Mouse (Mus musculus) cerebellum, adult 11 months (tissue): Measurements from ENCODE around the gene Atp6v1g3.

Source experiments
- DNase-seq: peaks from one replicate; pipeline ENCODE4 v3.0.0; 2022

Atp6v1g3 gene

GRCm38 (mm10) chr1:138273438-138273837, at the start of gene Atp6v1g3:
Atp6v1g3 (plus strand) TSS chr1:138273738.
- no peak for DNase-seq

GRCm38 (mm10) chr1:138233051-138233450, 40.5 kb upstream of the Atp6v1g3 start:
- no peak for DNase-seq

GRCm38 (mm10) chr1:138237252-138237651, 36.3 kb upstream of the Atp6v1g3 start:
- no peak for DNase-seq

DNA sequence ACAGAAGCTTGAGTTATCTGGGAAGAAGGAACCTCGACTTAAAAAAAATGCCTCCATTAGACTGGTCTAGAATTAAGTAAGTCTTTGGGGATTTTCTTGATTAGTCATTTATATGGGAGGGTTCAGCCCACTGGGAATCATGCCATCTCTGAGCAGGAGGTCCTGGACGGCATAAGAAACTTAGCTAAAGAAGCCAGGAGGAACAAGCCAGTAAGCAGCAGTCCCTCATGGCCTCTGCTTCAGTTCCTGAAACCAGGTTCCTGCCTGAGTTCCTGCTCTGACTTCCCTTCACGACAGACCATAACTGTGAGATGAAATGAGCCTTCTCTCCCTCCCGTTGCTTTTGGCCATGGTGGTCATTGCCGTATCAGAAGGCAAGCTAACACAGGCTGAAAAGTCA, 29.6 kb upstream of the Atp6v1g3 start:
- no peak for DNase-seq

DNA sequence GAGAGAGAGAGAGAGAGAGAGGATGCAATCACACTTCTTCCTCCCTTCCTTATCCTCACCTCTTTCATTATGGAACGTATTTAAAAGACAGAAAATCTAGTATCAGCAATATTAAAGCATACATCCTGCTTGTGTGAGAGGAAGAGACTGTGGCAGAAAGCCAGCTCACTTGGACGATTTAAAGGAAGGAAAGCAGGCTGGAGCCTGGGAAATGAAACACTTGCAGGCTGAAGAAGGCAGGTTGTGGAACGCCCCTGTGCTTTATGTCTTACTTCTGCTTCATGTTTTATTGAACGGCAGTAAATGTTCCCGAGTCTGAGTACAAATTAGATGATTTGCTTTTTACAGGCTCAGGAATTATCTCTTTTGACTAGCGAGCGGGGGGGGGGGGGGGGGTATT, 29.1 kb upstream of the Atp6v1g3 start:
- no peak for DNase-seq

DNA sequence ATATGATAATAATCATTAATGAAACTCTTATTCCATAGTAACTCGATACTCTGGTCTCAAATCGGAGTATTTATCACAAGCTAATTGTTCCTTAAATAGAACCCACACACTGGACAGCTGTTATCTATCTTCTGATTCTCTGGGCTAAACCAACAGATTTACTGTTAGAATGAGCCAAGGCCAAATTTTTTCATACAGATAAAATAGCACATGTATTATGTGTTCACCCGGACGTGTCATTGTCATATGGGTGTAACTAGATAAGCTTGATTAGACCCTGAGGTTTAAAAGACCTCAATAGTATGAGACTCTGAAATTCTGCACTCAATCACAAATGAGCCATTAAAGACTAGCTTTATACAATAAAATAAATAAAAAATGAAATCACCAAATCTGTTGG, 28.4 kb upstream of the Atp6v1g3 start:
- no peak for DNase-seq

GRCm38 (mm10) chr1:138245533-138245932, 28.0 kb upstream of the Atp6v1g3 start:
- DNase-seq = no peak

DNA sequence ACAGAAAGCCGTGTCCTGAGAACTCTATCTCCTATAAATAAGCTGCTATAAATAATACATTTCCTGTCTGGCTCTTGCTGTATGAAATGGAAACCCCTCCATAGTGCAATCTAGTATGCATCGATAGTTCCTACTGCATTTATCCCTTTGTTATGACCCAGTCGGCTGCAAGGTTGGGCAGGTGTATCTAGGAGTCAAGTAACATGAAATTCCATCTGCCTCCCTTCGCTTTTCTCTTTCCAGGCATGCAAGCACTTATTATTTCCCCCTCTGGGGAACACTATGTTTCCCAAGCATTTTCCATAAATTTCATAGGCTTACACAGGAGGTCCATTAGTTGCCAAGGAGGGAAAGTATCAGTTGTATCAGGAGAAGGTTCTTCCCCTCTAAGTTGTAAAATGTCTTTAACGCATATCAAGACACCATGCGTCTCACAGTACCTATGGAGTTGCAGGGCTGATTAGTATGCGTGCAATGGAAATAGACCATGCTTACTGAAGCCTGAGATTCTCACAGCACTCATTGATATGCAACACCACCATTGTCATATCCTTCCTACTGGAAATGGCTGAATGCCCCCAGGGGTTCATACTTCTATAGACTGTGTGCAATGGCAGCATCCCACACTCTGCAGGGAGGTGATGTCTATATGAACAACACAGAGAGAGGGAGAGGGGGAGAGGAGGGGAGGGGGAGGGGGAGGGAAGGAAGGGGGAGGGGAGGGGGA, 26.9 kb upstream of the Atp6v1g3 start:
- DNase-seq = no peak

DNA sequence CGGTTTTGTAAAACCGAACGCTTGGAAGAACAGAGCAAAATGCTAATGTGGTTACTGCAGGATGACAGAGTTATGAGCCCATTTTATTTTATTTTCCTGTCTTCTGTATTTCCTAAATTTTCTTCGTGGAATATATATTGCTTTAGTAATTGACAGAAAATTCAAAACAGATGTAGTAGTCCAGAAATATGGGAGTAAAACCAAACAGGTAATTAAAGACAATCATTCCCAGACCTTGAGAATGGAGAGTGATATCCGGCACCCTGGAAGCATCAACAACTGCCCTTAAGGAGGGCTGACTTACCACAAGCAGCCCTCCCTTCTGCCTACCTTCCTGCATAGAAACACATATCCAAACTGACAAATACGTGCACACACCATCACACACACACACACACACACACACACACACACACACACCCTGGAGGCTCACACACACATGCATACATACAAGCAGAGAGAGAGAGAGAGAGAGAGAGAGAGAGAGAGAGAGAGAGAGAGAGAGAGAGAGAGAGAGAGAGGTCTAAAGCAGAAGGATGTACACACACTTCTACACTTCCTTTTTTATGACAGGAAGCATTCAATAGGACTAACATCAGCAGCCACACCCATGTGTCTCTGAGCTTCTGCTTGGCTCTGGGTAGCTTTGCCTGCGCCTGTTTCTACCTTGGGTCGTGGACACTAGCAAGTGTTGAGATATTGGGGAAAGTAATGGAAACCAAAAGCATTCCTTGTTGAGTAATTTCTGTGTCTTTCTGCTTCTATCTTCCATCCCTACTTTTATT, 25.6 kb upstream of the Atp6v1g3 start:
- no peak for DNase-seq

GRCm38 (mm10) chr1:138248770-138249169, 24.8 kb upstream of the Atp6v1g3 start:
- DNase-seq = no peak

DNA sequence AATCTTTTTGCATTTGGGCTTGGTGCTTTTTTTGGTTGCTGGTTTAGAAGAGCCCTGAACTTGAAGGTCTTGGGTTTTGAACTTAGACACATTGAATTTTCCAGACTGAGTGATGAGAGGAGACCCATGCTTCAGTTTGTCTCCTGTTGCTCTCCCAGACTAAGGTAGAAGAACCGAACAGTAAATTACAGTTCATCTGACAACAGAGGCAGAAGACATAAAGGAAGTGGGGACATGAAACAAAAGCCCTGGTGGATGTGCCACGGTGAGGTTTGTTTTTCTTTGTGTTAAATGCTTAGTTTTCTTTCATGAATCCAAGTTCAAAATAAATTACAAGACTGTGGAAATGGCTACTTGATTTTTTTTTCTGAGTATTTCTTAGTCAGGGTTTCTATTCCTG, 22.6 kb upstream of the Atp6v1g3 start:
- DNase-seq = no peak

GRCm38 (mm10) chr1:138256172-138256789, 17.3 kb upstream of the Atp6v1g3 start:
- no peak for DNase-seq

- DNase-seq = no peak
These were observed 14.8 kb upstream of the Atp6v1g3 start for GRCm38 (mm10) chr1:138258758-138259157.

DNA sequence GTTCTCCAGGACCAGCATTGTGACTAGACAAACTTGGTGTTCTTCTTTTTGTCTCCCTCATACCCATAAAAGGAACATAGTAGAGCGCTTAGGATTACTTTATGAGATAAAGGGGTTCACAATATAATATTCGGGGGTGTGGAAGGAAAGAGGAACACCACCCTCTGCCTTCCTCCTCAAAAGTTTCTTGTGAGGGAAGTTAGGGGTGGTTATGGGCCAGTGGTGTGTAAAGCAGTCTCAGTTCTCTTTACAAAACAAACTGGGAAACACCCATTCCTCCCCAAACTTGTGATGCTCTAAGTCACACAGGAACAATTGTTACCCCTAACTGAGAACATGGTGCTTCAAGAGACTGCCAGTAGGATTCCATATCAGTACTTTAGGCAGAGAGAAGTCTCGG, 12.0 kb upstream of the Atp6v1g3 start:
- DNase-seq = no peak

- no peak for DNase-seq
These were observed 11.1 kb upstream of the Atp6v1g3 start for GRCm38 (mm10) chr1:138262408-138262807.

GRCm38 (mm10) chr1:138267465-138268055, 6.0 kb upstream of the Atp6v1g3 start:
- DNase-seq = no peak

DNA sequence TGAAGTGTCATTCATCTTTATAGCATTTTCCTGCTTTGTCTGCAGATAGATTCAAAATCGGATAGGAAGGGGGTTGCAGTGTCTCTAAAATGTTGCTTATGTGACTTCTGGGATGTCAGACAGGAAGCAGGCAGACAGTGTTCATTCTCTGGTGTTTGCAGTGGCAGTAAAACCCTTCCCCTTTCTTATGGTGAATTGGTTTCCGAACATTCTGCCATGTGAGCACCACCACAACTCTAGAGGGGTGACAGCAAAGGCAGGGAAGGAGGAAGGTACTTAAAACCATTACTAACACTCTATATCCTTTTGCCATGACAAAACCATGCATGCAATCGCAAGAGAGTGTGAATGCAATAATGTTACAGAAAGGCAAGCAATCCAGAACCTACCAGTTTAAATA, 1.4 kb downstream of the Atp6v1g3 start:
- DNase-seq = no peak

DNA sequence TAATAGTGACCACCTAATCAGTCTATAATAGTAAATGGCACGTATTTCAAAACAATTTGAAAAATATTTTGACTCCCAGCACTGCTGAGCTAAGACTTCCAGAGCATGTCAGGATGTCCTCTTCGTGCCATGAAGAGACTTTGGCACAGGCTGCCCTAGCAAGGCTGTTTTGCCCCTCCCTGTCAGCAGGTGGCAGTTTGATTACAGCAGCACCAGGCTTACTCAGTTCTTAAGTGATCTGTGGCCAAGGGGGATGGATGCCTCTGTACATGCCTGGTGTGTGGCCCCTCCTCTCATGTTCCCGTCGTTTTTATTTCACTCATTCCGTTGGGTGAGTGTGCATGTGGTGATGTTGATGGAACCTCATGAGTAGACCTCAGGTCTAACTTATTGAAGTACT, 2.3 kb downstream of the Atp6v1g3 start:
- DNase-seq = no peak

- DNase-seq = no peak
These were observed 7.6 kb downstream of the Atp6v1g3 start for GRCm38 (mm10) chr1:138281139-138281538.

DNA sequence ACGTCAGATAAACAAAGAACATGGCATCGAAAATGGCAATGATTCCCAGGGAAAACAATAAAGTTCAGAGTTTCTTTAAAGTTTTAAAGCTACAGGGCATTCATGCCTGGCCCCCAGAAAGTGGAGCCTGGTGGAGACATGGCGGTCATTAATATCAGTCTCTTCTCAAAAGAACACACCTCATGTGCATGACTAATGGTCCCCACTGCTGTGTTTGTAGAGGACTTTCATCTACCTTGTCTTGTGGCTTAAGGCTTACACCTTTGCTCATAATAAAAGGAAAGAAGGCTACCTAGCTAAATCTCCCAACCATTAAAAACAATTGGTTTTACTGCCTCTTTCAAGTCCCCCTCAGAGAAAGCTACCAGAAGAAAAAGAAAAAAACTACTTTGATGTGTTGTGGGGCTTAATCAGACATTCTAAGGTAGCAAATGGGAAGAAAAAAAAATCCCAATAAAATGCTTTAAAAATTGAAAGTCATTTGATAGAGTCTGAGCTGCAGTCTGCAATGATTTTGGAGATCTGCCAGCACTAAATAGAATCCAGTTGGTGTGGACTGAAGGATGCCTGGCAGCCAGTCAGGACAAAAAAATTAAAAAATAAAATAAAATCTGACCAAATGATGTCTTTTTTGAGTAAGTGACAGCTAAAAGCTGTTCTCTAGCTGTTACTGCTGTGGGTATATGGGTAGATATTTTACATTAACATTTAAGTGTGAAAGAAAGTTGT, 9.0 kb downstream of the Atp6v1g3 start:
- no peak for DNase-seq

DNA sequence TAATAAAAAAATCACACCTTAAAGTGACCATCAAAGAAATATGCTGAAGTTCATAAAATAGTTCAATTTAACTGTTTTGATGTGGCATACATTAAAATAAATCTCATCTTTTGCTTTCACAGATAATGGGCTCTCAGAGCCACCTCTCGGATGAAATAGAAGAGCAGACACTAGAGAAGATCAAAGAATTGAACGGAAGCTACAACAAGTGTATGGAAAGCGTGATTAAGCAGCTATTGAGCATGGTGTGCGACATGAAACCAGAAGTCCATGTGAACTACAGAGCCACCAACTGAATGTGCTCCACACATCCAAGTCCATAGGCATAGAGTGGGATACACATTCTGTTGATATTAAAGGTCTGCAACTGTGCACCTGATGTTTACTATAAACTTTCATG, 14.1 kb downstream of the Atp6v1g3 start:
- no peak for DNase-seq

GRCm38 (mm10) chr1:138288721-138289120, 15.2 kb downstream of the Atp6v1g3 start:
- no peak for DNase-seq
